Mouse (Mus musculus) forebrain, postnatal 0 days (tissue): Measurements from ENCODE around the gene Olfr781. TPM values are rescaled to one million over a fixed set of nuclear protein-coding genes. Genes with fewer than 3 reads are reported as not detected.

Experiments used
- polyA plus RNA-seq: library from polyadenylated mRNA; unstranded; fragments of >200 nt; fragmentation: Nextera tagmentation; extraction: Ambion mirVana; gene quantifications from 2 replicates; pipeline ENCODE4 v1.2.1, GENCODE M21; 2015
- total RNA-seq: library from RNA; depleted of rRNA; stranded (reverse); fragments of >200 nt; gene quantifications from 2 replicates; pipeline ENCODE4 v1.2.3, GENCODE M21; 2014; rRNA removed

Olfr781 gene
- total and polyA plus RNA-seq, 2 experiments from 2014 or later: not detected

Other genes starting within 250 kb of the Olfr781 start
- not detected in 2 replicates for gene Olfr767, start 245.9 kb upstream of the Olfr781 start, total RNA-seq
- not detected in 2 replicates for gene Olfr767, start 245.9 kb upstream of the Olfr781 start, polyA plus RNA-seq
- not detected in 2 replicates for gene Olfr768, start 229.5 kb upstream of the Olfr781 start, total RNA-seq
- not detected in 2 replicates for gene Olfr768, start 229.5 kb upstream of the Olfr781 start, polyA plus RNA-seq
- gene Olfr769, start 211.0 kb upstream of the Olfr781 start, total RNA-seq: not detected in 2 replicates
- gene Olfr769, start 211.0 kb upstream of the Olfr781 start, polyA plus RNA-seq: not detected in 2 replicates
- gene Olfr770, start 189.9 kb upstream of the Olfr781 start, total RNA-seq: not detected in 2 replicates
- not detected in 2 replicates for gene Olfr770, start 189.9 kb upstream of the Olfr781 start, polyA plus RNA-seq
- not detected in 2 replicates for gene Olfr771, start 164.1 kb upstream of the Olfr781 start, total RNA-seq
- not detected in 2 replicates for gene Olfr771, start 164.1 kb upstream of the Olfr781 start, polyA plus RNA-seq
- not detected in 2 replicates for gene Olfr772, start 150.9 kb upstream of the Olfr781 start, total RNA-seq
- not detected in 2 replicates for gene Olfr772, start 150.9 kb upstream of the Olfr781 start, polyA plus RNA-seq
- gene Olfr773, start 141.4 kb upstream of the Olfr781 start, total RNA-seq: not detected in 2 replicates
- gene Olfr773, start 141.4 kb upstream of the Olfr781 start, polyA plus RNA-seq: not detected in 2 replicates
- not detected in 2 replicates for gene Olfr774, start 92.7 kb upstream of the Olfr781 start, total RNA-seq
- not detected in 2 replicates for gene Olfr774, start 92.7 kb upstream of the Olfr781 start, polyA plus RNA-seq
- not detected in 2 replicates for gene Olfr775, start 80.4 kb upstream of the Olfr781 start, total RNA-seq
- not detected in 2 replicates for gene Olfr775, start 80.4 kb upstream of the Olfr781 start, polyA plus RNA-seq
- gene Olfr776, start 69.7 kb upstream of the Olfr781 start, total RNA-seq: not detected in 2 replicates
- gene Olfr776, start 69.7 kb upstream of the Olfr781 start, polyA plus RNA-seq: not detected in 2 replicates
- not detected in 2 replicates for gene Olfr777, start 57.4 kb upstream of the Olfr781 start, total RNA-seq
- not detected in 2 replicates for gene Olfr777, start 57.4 kb upstream of the Olfr781 start, polyA plus RNA-seq
- not detected in 2 replicates for gene Olfr780, start 10.7 kb upstream of the Olfr781 start, total RNA-seq
- gene Olfr780, start 10.7 kb upstream of the Olfr781 start, polyA plus RNA-seq: not detected in 2 replicates
- not detected in 2 replicates for gene Olfr782, start 20.0 kb downstream of the Olfr781 start, total RNA-seq
- gene Olfr782, start 20.0 kb downstream of the Olfr781 start, polyA plus RNA-seq: not detected in 2 replicates
- 0.43 and 0.46 TPM in 2 replicates for gene Olfr784, start 55.2 kb downstream of the Olfr781 start, total RNA-seq
- gene Olfr784, start 55.2 kb downstream of the Olfr781 start, polyA plus RNA-seq: 0.05 and 0.06 TPM in 2 replicates
- not detected in 2 replicates for gene Olfr785, start 76.6 kb downstream of the Olfr781 start, total RNA-seq
- not detected in 2 replicates for gene Olfr785, start 76.6 kb downstream of the Olfr781 start, polyA plus RNA-seq
- gene Olfr786, start 98.5 kb downstream of the Olfr781 start, total RNA-seq: not detected in 2 replicates
- gene Olfr786, start 98.5 kb downstream of the Olfr781 start, polyA plus RNA-seq: not detected in 2 replicates
- not detected in 2 replicates for gene Olfr787, start 133.0 kb downstream of the Olfr781 start, total RNA-seq
- gene Olfr787, start 133.0 kb downstream of the Olfr781 start, polyA plus RNA-seq: not detected in 2 replicates
- not detected in 2 replicates for gene Olfr788, start 142.1 kb downstream of the Olfr781 start, total RNA-seq
- gene Olfr788, start 142.1 kb downstream of the Olfr781 start, polyA plus RNA-seq: not detected in 2 replicates
- not detected in 2 replicates for gene Olfr789, start 155.9 kb downstream of the Olfr781 start, total RNA-seq
- gene Olfr789, start 155.9 kb downstream of the Olfr781 start, polyA plus RNA-seq: not detected in 2 replicates
- not detected in 2 replicates for gene Olfr790, start 169.6 kb downstream of the Olfr781 start, total RNA-seq
- not detected in 2 replicates for gene Olfr790, start 169.6 kb downstream of the Olfr781 start, polyA plus RNA-seq
- gene Olfr791, start 192.9 kb downstream of the Olfr781 start, total RNA-seq: not detected in 2 replicates
- not detected in 2 replicates for gene Olfr791, start 192.9 kb downstream of the Olfr781 start, polyA plus RNA-seq
- not detected in 2 replicates for gene Olfr792, start 210.3 kb downstream of the Olfr781 start, total RNA-seq
- not detected in 2 replicates for gene Olfr792, start 210.3 kb downstream of the Olfr781 start, polyA plus RNA-seq
- 0.15 TPM in 1 of 2 replicates, not detected in the other for gene Olfr794, start 238.8 kb downstream of the Olfr781 start, total RNA-seq
- not detected in 2 replicates for gene Olfr794, start 238.8 kb downstream of the Olfr781 start, polyA plus RNA-seq